Mouse (Mus musculus): ENCODE measurements at regions not wholly inside any gene's neighbourhood (a gene's known extent, or its start where the extent isn't known, plus 50 kb on each side); places are given as distances from the start of the nearest gene placed in this dataset.

GRCm38 (mm10) chr3:33397217-33397616 lies 254.2 kb upstream of the Pex5l start:
- TF ChIP-seq CTCF (IDR thresholded peaks at IDR 0.05; ENCODE audit: low read depth, low read length) (no peak), POLR2A (IDR thresholded peaks at IDR 0.05; ENCODE audit: borderline replicate concordance, low read depth, low read length) (no peak)
